Mouse (Mus musculus): Measurements from ENCODE around the gene Xrcc4.

GRCm38 (mm10) chr13:89986087-89986486 is 103.3 kb downstream of the Xrcc4 start:
- TF ChIP-seq CHD2 (IDR thresholded peaks at IDR 0.05; ENCODE audit: low read depth, low read length) (no peak), MAFK (IDR thresholded peaks at IDR 0.05; ENCODE audit: insufficient read depth, low read depth, low read length) (no peak), HCFC1 (IDR thresholded peaks at IDR 0.05; ENCODE audit: borderline replicate concordance, insufficient read depth, low read length) (no peak), ZC3H11A (IDR thresholded peaks at IDR 0.05; ENCODE audit: borderline replicate concordance, low read depth, low read length) (no peak)

Data from ES-E14 (cell line).